Mouse (Mus musculus) central nervous system, embryonic 11.5 days (tissue): ENCODE data around the gene Pdzd7. TPM values are rescaled to one million over a fixed set of nuclear protein-coding genes. Genes with fewer than 3 reads are reported as not detected.

Experiments
- polyA plus RNA-seq: library from polyadenylated mRNA; depleted of rRNA; stranded (reverse); fragments of >200 nt; gene quantifications from 2 replicates; pipeline ENCODE4 v1.2.3, GENCODE M21; 2012; rRNA removed

Gene Pdzd7
- 1.1 and 1.2 TPM in 2 replicates for polyA plus RNA-seq

DNA sequence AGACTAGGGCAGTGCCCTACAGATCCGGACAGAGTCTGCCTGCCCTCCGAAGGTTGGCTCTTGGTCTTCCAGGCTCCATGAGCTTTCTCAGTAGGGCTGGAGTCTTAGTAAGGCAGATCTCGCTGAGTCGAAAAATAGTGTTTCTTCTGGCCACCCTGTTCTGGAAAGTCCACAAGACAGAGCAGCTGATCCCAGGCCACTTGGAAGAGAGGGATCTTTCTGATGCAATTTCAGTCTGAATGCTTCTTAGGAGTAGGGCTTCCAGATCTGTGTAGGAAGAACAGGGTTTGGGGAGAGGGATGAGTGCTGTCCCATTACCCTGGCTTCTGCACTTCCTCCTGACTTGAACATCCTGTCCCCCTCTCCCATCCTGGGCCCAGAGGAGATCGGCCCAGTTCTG, at the start of gene Pdzd7:
TSS of gene Pdzd7 (minus strand) at position 67 of the 400 bp plus-strand sequence.

DNA sequence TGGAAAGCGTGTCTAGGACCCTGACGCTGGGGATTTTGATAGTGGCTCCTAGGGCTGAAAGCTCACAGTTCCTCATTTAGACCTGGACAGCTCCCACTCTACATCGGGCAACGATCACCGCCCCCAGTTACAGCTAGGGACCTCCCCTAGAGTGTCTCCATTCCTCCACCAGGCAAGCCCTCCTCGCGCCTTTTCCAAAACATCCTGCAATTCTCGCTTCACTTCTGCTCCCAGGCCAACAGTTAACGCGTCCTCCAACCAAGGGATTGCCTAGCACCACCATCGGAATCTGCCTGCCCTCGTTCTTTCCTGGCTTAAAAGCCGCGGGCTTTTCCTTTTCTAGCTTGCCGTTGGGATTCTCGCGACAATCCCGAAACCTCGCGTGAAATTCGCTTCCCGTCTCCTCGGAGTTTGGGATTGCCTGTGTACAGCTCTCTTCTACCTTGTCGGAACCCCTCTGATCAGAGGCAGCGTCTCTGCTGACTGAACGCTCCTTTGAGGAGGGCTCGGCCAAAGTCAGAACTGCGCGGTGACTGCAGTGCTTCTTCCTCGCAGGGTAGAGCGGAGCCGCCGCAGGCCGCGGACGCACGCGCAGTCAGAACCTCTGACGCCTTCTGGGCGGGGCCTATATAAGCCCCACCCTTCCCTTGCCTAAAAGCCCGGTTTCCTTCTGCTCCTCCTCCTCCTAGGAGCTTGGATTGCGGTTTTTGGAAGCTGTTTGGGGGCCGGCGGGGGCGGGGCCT, 29.2 kb upstream of the Pdzd7 start, which contains the start of gene Kazald1:
TSS of gene Kazald1 (plus strand) at position 662 of the 743 bp plus-strand sequence.

DNA sequence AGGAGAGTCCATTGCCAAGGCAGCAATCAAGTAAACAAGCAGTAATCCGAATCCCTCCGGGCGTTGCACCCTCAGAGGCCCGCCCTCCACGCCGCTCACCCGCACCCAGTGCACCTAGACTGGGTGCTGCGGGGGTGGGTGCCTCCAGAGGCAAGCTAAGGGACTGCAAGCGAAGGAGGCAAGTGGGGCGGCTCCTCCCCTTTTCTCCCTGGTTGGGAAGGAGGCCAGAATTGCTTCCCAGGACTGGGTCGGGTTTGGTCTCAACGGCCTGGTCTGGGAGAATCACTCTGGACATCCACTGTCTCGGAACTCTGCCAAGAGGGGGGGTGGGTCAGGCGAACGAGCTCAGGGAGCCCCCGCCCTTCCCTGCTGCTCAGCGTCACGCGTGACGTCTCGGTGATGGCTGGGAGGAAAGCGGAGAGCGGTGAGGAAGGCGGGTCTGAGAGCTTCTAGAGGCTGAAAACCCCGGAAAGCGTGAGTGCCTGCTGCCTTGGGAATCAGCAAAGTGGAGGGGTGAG, 2.0 kb upstream of the Pdzd7 start, which contains the start of gene Sfxn3:
TSS of gene Sfxn3 (plus strand) at position 87 of the 518 bp plus-strand sequence.

DNA sequence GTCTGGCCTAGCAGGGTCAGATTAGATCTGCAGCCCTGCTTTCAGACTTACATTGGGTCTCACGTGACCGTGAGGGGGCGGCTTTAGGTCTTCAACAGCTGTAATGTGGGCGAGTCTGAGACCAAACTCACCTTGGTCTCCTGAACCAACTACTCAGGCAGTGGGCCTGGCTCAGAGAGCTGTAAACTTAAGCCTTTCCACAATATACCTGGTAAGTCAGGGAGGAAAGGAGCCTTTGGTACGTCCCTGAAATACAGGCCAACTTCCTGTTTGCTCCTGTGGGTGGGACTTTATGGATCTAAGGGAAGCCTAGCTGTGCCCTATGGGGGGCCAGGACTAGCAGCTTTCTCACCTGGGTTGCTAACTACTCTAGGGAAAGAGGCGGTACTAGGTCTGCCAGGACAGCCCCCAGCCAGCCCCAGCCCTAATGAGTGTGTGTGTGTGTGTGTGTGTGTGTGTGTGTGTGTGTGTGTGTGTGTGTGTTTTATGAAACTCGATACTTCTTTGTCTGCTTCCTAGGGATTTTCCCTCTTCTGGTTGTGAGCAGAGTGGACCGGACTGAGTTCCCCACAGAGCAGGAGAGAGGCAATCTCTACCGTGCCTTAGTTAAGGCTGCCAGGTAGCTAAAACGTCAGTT, 31.1 kb downstream of the Pdzd7 start, which contains the start of gene Lzts2:
TSS of gene Lzts2 (plus strand) at position 80 of the 637 bp plus-strand sequence.

DNA sequence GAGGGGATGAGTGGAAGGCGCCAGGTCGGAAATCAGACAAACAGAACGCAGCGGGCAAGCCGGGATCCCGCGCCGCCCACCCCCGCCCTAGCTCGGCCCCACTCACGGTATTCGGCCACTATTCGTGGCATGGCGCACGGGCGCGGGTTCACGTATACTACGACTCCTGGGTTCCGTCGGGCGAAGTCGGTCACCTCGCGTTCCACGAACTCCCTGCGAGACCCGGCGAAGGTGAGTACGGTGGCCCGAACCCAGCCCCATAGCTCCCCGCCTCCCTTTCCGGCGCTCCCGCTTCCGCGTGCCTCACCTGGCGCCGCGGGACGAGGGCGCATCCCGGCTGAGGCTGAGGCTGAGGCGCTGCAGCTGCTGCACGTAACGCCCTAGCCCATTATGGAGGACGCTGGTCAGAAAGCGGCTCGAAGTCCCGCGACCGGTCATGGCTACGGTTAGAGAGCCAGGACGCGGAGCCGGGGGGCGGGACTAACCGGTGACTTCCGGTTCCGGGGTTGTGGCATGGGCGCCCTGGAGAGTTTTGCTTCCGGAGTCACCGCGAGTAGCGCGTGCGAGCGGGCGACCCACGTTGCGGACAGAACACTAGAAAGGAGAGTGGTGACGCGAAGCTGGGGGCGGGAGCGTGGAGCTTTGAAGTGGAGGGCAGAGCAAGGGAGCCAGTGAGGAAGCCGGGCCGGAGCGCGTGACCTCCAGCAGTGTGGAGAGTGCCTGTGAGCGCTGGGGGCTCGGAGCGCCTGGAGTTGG, 39.4 kb downstream of the Pdzd7 start, which contains the start of gene Mrpl43:
TSS of gene Mrpl43 (minus strand) at position 486 of the 756 bp plus-strand sequence.

DNA sequence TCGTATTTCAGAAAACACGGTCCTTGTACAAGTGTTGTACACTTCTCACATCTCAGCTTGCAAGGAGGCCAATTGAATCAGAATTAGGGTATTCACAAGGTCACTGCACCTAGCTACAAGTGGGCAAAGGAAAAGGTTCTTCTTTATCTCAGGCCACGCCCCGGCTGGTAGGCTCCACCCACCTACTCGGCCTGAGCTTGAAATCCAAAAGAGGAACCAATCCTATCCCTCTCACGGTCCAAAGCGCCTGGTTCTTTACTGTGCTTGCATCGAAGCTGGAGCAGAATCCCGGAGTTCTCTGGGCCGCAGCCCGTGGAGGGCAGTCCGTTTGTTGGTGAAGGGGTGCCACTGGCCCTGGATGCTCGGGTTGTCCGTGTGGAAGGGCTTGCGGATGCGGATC, 40.1 kb downstream of the Pdzd7 start, which contains the start of gene Twnk:
TSS of gene Twnk (plus strand) at position 220 of the 400 bp plus-strand sequence.

DNA sequence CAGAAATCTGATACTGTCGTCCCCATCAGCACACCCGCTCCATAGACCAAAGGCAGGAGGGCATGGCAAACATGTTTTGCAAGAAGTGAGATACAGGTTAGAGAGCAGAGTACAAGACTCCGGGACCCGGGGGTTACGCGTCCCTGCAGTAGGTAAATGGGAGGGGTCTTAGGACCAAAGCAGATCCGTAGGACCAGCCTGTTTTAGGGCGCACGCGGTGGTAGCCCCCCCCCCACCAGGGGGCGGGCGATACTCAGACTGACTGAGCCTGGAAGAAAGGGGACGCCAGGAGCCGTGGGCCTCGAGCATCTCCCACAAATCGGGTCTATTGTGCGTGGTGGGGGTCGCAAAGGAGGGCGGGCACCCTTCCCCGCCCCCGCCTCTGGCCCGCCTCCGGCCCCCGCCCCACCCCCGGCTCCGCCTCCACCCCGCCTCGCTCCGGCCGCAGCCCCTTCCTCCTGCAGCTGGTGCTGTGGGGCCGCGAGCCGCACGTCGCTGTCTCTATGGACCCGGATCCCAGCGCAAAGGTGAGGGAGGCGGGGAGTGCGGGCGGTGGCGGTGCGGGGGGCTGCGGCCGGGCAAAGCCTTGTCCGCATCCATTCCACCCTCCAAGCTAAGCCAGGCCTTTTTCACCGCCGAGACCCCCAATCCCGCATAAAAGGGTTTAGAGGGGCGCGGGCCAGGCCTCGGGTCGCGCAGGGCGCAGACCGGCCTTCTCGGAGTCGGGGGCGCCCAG, 56.5 kb downstream of the Pdzd7 start, which contains the start of gene Sema4g:
TSS of gene Sema4g (plus strand) at position 271 of the 736 bp plus-strand sequence.

Other genes starting within 250 kb of the Pdzd7 start
- 31.0 and 39.3 TPM in 2 replicates for gene Slf2, start 114.6 kb downstream of the Pdzd7 start, polyA plus RNA-seq
- 40.3 and 59.8 TPM in 2 replicates for gene Sema4g, start 56.6 kb downstream of the Pdzd7 start, polyA plus RNA-seq
- 20.4 and 25.2 TPM in 2 replicates for gene Twnk, start 40.1 kb downstream of the Pdzd7 start, polyA plus RNA-seq
- gene Mrpl43, start 39.3 kb downstream of the Pdzd7 start, polyA plus RNA-seq: 52.5 and 70.7 TPM in 2 replicates
- gene Lzts2, start 31.3 kb downstream of the Pdzd7 start, polyA plus RNA-seq: 71.5 and 90.2 TPM in 2 replicates
- 15.0 and 24.1 TPM in 2 replicates for gene Sfxn3, start 1.8 kb upstream of the Pdzd7 start, polyA plus RNA-seq
- 0.77 and 1.4 TPM in 2 replicates for gene Kazald1, start 29.5 kb upstream of the Pdzd7 start, polyA plus RNA-seq
- 1.0 and 1.7 TPM in 2 replicates for gene Tlx1, start 105.0 kb upstream of the Pdzd7 start, polyA plus RNA-seq
- 0.06 and 3.5 TPM in 2 replicates for gene Lbx1, start 190.1 kb upstream of the Pdzd7 start, polyA plus RNA-seq